Mouse (Mus musculus): ENCODE measurements at regions not wholly inside any gene's neighbourhood (a gene's known extent, or its start where the extent isn't known, plus 50 kb on each side); places are given as distances from the start of the nearest gene placed in this dataset.

GRCm38 (mm10) chr3:149219381-149220303 lies 229.3 kb upstream of the Adgrl2 start:
- H3K9me3 ChIP-seq (replicated peaks): no peaks in the 10 kb centered on the region
- no peak overlapping the region for H3K4me2 ChIP-seq
- no peak overlapping the region for H3K27ac ChIP-seq
- H3K4me1 ChIP-seq: peaks cover 6% of the 10 kb centered on the region
- H3K27me3 ChIP-seq: peaks cover 6% of the 10 kb centered on the region; the same call in 1 of the 2 replicates
- H3K9ac ChIP-seq: no peak overlapping the region
- H3K4me3 ChIP-seq: no peak overlapping the region
- WGBS: 19% methylated on average over 14 of the region's 14 CpGs
- ATAC-seq: peak; percentile 55; the same call in 1 of the 2 replicates
- no peaks in the 10 kb centered on the region for H3K36me3 ChIP-seq (ENCODE audit: poor library complexity, severe bottlenecking)

GRCm38 (mm10) chr3:149217916-149218803 lies 227.8 kb upstream of the Adgrl2 start:
- no peak for ATAC-seq
- Histone ChIP-seq H3K27me3 (peaks cover 6% of the 10 kb centered on the region; the same call in 1 of the 2 replicates), H3K9ac (no peak overlapping the region), H3K36me3 (ENCODE audit: poor library complexity, severe bottlenecking) (no peaks in the 10 kb centered on the region), H3K4me1 (peaks cover 6% of the 10 kb centered on the region), H3K4me2 (no peak overlapping the region), H3K4me3 (no peak overlapping the region), H3K27ac (no peak overlapping the region), H3K9me3 (replicated peaks) (no peaks in the 10 kb centered on the region)
- 89% methylated on average over 9 of the region's 9 CpGs for WGBS

- Histone ChIP-seq H3K36me3 (ENCODE audit: poor library complexity, severe bottlenecking) (no peaks in the 10 kb centered on the region), H3K4me2 (no peak overlapping the region), H3K27me3 (peaks cover 6% of the 10 kb centered on the region; the same call in 1 of the 2 replicates), H3K27ac (no peak overlapping the region), H3K4me1 (peaks cover 6% of the 10 kb centered on the region), H3K4me3 (no peak overlapping the region), H3K9ac (no peak overlapping the region), H3K9me3 (replicated peaks) (no peaks in the 10 kb centered on the region)
- WGBS: 88% methylated on average over 11 of the region's 11 CpGs
- ATAC-seq: peak; percentile 48; the same call in 1 of the 2 replicates
Measured at GRCm38 (mm10) chr3:149216759-149217400, 226.5 kb upstream of the Adgrl2 start.

- H3K4me3 ChIP-seq: no peak overlapping the region
- H3K27ac ChIP-seq: no peak overlapping the region
- H3K4me1 ChIP-seq: peaks cover 6% of the 10 kb centered on the region
- no peak for ATAC-seq
- H3K4me2 ChIP-seq: no peak overlapping the region
- peaks cover 6% of the 10 kb centered on the region; the same call in 1 of the 2 replicates for H3K27me3 ChIP-seq
- WGBS: 66% methylated on average over 2 of the region's 2 CpGs
- no peaks in the 10 kb centered on the region for H3K9me3 ChIP-seq (replicated peaks)
- no peaks in the 10 kb centered on the region for H3K36me3 ChIP-seq (ENCODE audit: poor library complexity, severe bottlenecking)
- no peak overlapping the region for H3K9ac ChIP-seq
Measured at GRCm38 (mm10) chr3:149215691-149216090, 225.3 kb upstream of the Adgrl2 start.

- H3K4me1 ChIP-seq: no peaks in the 10 kb centered on the region
- WGBS: 93% methylated on average over 7 of the region's 7 CpGs
- no peak overlapping the region for H3K9ac ChIP-seq
- H3K4me2 ChIP-seq: no peak overlapping the region
- H3K36me3 ChIP-seq (ENCODE audit: poor library complexity, severe bottlenecking): no peaks in the 10 kb centered on the region
- no peak for ATAC-seq
- no peaks in the 10 kb centered on the region for H3K27me3 ChIP-seq
- no peaks in the 10 kb centered on the region for H3K9me3 ChIP-seq (replicated peaks)
- no peak overlapping the region for H3K4me3 ChIP-seq
- H3K27ac ChIP-seq: no peak overlapping the region
Measured at GRCm38 (mm10) chr3:149211909-149212308, 221.6 kb upstream of the Adgrl2 start.

- WGBS: 90% methylated on average over 2 of the region's 2 CpGs
- H3K36me3 ChIP-seq (ENCODE audit: poor library complexity, severe bottlenecking): no peaks in the 10 kb centered on the region
Measured at GRCm38 (mm10) chr3:149209260-149209659, 218.9 kb upstream of the Adgrl2 start.

GRCm38 (mm10) chr3:149203451-149203850 lies 213.1 kb upstream of the Adgrl2 start:
- no peak for ATAC-seq
- 90% methylated on average over 5 of the region's 5 CpGs for WGBS
- no peak overlapping the region for H3K9ac ChIP-seq
- H3K4me1 ChIP-seq: no peaks in the 10 kb centered on the region
- no peak overlapping the region for H3K4me2 ChIP-seq
- H3K27ac ChIP-seq: no peak overlapping the region
- H3K27me3 ChIP-seq: no peaks in the 10 kb centered on the region
- no peak overlapping the region for H3K4me3 ChIP-seq
- no peaks in the 10 kb centered on the region for H3K36me3 ChIP-seq (ENCODE audit: poor library complexity, severe bottlenecking)
- H3K9me3 ChIP-seq (replicated peaks): no peaks in the 10 kb centered on the region

More at GRCm38 (mm10) chr3:149209260-149209659, 218.9 kb upstream of the Adgrl2 start:
- Histone ChIP-seq H3K4me2 (no peak overlapping the region), H3K4me1 (no peaks in the 10 kb centered on the region), H3K27me3 (no peaks in the 10 kb centered on the region), H3K27ac (no peak overlapping the region), H3K9ac (no peak overlapping the region), H3K4me3 (no peak overlapping the region), H3K9me3 (replicated peaks) (no peaks in the 10 kb centered on the region)
- no peak for ATAC-seq

GRCm38 (mm10) chr3:149196477-149197185 lies 206.3 kb upstream of the Adgrl2 start:
- no peak for ATAC-seq
- Histone ChIP-seq H3K9me3 (replicated peaks) (no peaks in the 10 kb centered on the region), H3K4me3 (no peak overlapping the region), H3K27me3 (no peaks in the 10 kb centered on the region), H3K27ac (no peak overlapping the region), H3K36me3 (ENCODE audit: poor library complexity, severe bottlenecking) (no peaks in the 10 kb centered on the region), H3K4me1 (no peaks in the 10 kb centered on the region), H3K9ac (no peak overlapping the region), H3K4me2 (no peak overlapping the region)
- 91% methylated on average over 8 of the region's 8 CpGs for WGBS

- WGBS: 5% methylated on average over 19 of the region's 19 CpGs
- H3K27ac ChIP-seq: peak overlapping the region; percentile 25; the same call in 1 of the 2 replicates
- H3K4me2 ChIP-seq: peak overlapping the region; percentile 59
- H3K9me3 ChIP-seq (replicated peaks): no peaks in the 10 kb centered on the region
- ATAC-seq: peak; percentile 82
- no peaks in the 10 kb centered on the region for H3K36me3 ChIP-seq (ENCODE audit: poor library complexity, severe bottlenecking)
- no peaks in the 10 kb centered on the region for H3K27me3 ChIP-seq
- peak overlapping the region; percentile 25 for H3K4me3 ChIP-seq
- peaks cover 15% of the 10 kb centered on the region for H3K4me1 ChIP-seq
- H3K9ac ChIP-seq: peak overlapping the region; percentile 27; the same call in 1 of the 2 replicates
Measured at GRCm38 (mm10) chr3:149190856-149191576, 200.7 kb upstream of the Adgrl2 start.

- peak; percentile 13; the same call in 1 of the 2 replicates for ATAC-seq
- Histone ChIP-seq H3K4me3 (no peak overlapping the region), H3K4me1 (peaks cover 12% of the 10 kb centered on the region), H3K27me3 (0 out of 2 replicates have a peak, but pooled peaks cover 3% of the 10 kb centered on the region), H3K4me2 (peak overlapping the region; percentile 42), H3K9me3 (replicated peaks) (no peaks in the 10 kb centered on the region), H3K9ac (0 out of 2 replicates have a peak overlapping the region, but pooled peaks have one; percentile 26), H3K36me3 (ENCODE audit: poor library complexity, severe bottlenecking) (no peaks in the 10 kb centered on the region), H3K27ac (no peak overlapping the region)
- 8% methylated on average over 12 of the region's 12 CpGs for WGBS
Measured at GRCm38 (mm10) chr3:149184136-149184551, 193.8 kb upstream of the Adgrl2 start.

Measured in forebrain, embryonic 13.5 days (tissue).